Mouse (Mus musculus) lung, adult 2 months (tissue): Measurements from ENCODE around the gene En1.

Experiments
- CTCF ChIP-seq: fragments of 200-500 bp; IDR thresholded peaks from 2 replicates; pipeline ENCODE4 v1.5.1; 2011; ENCODE audit warnings: mild to moderate bottlenecking, low read length, control low read depth; ENCODE audit not compliant: insufficient read depth
- POLR2A ChIP-seq: fragments of 200-500 bp; IDR thresholded peaks from 2 replicates; pipeline ENCODE4 v1.6.1; 2011; ENCODE audit warnings: low read depth, mild to moderate bottlenecking, control low read depth, low read length, borderline replicate concordance; ENCODE audit errors: extremely low read depth

DNA sequence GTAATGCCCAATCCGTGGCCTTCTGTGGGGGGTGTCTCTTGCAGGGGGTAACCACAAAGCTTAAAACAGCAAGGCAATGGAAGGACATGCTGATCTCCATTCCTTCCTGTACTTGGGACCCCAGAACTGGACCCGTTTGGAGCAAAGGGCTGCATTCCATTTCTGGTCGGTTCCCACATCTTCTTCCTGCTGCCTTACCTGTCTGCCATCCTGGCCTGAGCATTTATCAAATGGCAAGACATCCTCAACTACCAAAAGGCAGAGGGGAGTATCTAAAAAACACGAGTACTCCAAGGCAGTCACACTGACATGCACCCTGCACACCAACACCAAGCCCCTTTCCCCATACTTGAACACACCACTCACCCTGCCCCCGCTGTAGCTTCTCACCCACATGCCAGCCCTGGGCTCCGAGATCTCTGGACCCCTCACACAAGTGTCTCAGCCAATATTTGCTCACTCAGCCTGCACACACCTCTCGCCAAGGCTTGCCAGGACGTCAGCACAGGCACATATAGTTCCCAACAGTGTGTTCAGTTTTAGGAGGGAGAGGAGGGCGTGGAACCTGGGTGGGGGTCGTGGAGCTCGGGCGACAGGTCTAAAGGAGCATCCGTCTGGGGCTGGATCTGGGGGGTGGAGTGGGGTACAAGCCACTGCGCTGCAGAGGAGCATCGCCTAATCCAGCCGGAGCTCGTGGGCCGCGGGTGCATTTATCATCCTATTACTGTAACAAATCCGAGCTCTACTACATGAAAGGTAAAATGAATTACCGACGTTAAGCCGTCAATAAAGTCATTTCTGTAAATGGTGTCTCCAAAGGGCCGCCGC is 2.7 kb upstream of the En1 start:
- no peak for TF ChIP-seq POLR2A
- TF ChIP-seq CTCF: no peak
